Mouse (Mus musculus): Measurements from ENCODE around the gene Irf3.

DNA sequence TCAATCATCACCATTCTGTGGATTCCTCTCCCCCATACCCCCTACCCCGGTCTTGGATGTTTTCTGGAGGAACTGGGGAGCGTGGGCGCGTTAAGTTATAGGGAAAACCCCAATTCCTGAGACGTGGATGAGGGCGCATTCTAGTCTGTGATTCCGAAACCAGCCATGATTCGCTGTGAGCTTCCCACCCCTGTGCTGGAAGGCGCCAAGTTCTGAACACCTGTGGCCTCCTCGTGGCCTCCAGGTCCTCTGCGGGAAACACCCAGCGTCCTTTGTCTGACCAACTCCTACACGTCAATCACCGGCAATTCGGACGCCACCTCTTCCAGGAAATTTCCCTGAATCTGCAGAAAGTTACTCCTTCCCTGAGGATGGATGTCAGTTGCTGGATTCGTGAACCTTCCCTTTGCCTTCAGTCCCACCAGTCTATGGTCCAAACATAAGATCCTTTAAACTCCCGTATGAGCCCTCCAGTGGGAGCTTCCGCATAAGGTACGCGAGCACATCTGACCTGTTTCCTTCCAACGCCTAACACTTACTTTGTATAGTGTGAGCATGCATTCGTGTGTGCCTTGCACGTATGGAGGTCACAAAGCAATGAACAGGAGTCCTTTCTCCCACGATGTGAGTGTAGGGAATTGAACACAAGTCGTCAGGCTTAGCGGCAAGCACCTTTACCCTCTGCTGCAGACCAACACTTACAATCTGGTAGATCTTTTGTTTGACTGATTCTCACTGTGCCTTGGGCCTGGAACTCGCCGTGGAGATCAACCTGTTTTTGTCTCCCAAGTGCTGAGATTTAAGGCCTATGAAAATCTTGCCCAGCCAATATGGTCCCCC lies 10.3 kb upstream of the Irf3 start:
- TF ChIP-seq CHD2 (IDR thresholded peaks at IDR 0.05; ENCODE audit: low read depth, low read length) = no peak
- no peak for TF ChIP-seq MAFK (IDR thresholded peaks at IDR 0.05; ENCODE audit: insufficient read depth, low read depth, low read length)
- no peak for TF ChIP-seq ZC3H11A (IDR thresholded peaks at IDR 0.05; ENCODE audit: borderline replicate concordance, low read depth, low read length)
- no peak for TF ChIP-seq ZNF384 (IDR thresholded peaks at IDR 0.05; ENCODE audit: low read depth, low read length)
- TF ChIP-seq HCFC1 (IDR thresholded peaks at IDR 0.05; ENCODE audit: borderline replicate concordance, insufficient read depth, low read length) = no peak
